Mouse (Mus musculus) ovary, postnatal 10 days (tissue): ENCODE measurements at regions not wholly inside any gene's neighbourhood (a gene's known extent, or its start where the extent isn't known, plus 50 kb on each side); places are given as distances from the start of the nearest gene placed in this dataset.

Source experiments
- DNase-seq: peaks from one replicate; pipeline ENCODE4 v3.0.0; 2022; ENCODE audit warnings: low spot score

DNA sequence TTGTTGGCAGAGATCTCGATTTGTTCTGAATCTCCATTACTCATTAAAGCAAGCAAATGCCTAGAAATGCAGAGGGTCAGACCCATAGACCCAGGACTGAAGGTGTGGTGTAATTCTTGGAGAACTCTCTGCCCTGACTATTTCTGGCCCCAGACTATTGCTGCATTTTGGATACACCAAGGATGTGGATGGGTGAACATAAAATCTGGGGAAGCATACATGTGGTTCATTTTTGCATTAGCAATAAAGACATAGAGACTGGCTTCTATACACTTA lies 303.0 kb downstream of the Meis1 start:
- DNase-seq = no peak

GRCm38 (mm10) chr11:18715050-18715850 lies 303.5 kb downstream of the Meis1 start:
- DNase-seq = no peak

- no peak for DNase-seq
These were observed 304.4 kb downstream of the Meis1 start for GRCm38 (mm10) chr11:18714400-18714799.

- no peak for DNase-seq
These were observed 306.1 kb downstream of the Meis1 start for GRCm38 (mm10) chr11:18712642-18713053.

- no peak for DNase-seq
These were observed 309.2 kb downstream of the Meis1 start for GRCm38 (mm10) chr11:18709628-18710027.

GRCm38 (mm10) chr11:18681593-18681992 lies 337.2 kb downstream of the Meis1 start:
- no peak for DNase-seq

DNA sequence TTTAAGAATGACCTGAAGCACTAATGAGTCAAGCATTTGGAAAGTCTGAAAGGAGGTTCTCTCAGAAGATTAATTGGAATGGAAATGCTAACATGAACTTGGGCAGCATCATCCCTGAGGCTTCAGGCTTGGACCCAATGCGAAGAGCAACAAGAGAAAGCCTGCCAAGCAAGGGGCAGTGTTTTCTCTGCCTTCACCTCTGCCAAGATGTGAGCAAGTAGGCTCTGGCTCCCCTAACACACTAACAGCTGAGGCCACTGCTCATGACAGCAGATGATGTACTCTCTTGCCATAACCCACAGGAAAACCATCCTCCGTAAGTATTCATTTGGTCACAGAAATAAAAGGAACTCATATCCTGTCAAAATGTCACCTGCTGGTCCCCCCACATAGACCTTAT lies 341.9 kb downstream of the Meis1 start:
- DNase-seq = no peak

- no peak for DNase-seq
These were observed 347.8 kb downstream of the Meis1 start for GRCm38 (mm10) chr11:18670967-18671366.

DNA sequence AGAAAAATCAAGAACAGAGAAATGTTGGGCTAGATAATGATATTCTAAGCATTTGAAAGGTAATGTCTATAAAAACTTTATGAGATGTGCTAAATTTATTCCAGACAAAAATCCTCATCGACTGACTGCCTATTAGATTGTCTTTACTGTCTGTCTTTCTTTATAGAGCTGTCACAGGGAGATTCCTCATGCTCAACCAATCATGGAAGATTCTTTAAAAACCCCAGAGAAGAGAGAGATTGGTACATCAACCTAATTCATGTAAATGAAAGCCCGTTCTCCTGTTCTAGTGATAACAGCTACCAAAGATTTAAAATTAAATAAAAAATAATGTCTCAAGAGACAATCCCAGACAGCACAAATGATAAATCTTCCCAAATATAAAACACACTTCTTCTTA lies 349.5 kb downstream of the Meis1 start:
- DNase-seq = no peak

GRCm38 (mm10) chr11:18656358-18656757 lies 362.4 kb downstream of the Meis1 start:
- no peak for DNase-seq

- DNase-seq = no peak
These were observed 386.6 kb downstream of the Meis1 start for GRCm38 (mm10) chr11:18631975-18632773.

- DNase-seq = no peak
These were observed 387.2 kb downstream of the Meis1 start for GRCm38 (mm10) chr11:18631570-18631969.

DNA sequence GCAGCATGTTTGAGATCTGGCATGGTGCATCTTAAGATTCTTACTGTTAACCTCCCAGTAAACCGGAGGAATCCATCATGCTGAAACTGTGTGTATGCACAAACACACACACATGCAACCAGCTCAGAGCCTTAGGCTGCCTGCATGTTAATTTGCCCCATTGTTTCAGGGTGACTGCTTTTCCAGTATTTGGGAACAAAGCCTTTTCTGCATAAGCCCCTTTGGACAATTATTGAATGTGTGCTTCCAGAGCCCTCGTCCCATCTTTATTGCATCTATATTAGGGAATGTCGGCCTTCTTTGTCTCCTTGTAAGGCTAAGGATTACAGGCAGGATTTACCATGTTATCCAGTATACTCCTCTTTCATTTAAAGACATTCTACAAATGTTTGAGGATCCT lies 397.0 kb downstream of the Meis1 start:
- DNase-seq = no peak

GRCm38 (mm10) chr11:18604836-18605235 lies 413.9 kb downstream of the Meis1 start:
- no peak for DNase-seq

DNA sequence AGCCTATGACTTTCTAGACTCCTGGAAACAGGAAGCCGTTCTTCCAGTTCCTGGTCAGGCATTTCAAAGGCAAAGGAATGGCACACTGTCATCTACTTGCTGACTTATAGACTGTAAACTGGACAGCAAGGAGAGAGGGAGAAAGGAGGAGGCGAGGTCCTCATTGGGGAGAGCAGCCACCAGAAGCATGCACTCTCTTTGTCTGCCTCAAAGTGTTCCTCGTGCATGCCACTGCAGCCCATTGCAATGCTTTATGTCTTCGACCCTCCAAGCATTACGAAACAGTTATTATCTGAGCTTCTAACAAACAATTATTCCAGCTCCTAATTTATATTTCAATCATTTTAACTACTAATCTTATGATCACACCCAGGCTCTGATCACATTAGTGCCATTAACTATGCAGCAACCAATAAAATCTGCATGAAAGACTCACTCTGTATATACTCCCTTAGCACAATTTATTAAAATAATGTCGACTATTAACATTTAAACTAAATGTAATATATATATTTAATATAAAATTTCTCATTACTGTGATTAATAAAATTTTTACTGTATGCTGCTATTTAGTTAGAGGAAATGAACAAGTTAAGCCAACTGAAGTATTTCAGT lies 417.1 kb downstream of the Meis1 start:
- no peak for DNase-seq

DNA sequence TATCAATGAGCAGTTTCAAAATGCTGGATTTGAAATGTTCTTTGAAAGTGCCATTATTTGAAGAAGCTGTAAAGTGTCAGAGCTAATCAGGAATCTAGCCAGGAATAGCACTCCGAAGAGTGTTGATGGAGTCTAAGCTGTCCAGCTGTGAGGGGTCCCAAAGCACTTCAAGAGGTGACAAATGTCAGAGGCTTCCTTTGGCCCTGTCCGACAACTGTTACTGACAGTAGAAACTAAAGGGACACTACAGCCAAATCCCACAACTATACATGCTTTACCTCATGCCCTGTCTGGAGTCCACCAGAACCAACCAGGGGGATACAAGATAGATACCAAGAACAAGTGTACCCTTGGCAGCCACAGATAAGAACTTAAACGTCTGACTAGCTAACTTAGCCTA lies 420.4 kb downstream of the Meis1 start:
- no peak for DNase-seq

- no peak for DNase-seq
These were observed 421.8 kb downstream of the Meis1 start for GRCm38 (mm10) chr11:18596996-18597395.

GRCm38 (mm10) chr11:18590487-18590886 lies 428.3 kb downstream of the Meis1 start:
- DNase-seq = no peak

DNA sequence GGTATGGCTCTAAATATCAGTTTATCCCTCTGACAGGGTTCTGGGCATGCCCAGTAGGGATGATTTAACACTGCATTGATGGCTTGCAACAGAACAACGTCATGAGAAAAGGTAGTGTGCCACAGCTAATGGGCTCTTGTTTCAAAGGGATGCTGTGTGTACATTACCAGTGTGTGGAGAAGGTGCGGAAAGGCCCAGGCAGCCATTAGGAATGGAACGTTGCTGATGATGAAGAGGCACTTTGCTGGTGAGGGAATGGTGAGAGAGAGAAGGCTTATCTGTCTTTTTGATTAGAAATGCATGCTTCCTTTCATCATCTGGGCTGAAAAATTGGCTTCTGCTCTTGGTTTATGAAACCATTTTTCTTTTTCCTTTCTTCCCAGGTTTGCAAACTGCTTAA lies 432.3 kb downstream of the Meis1 start:
- no peak for DNase-seq

DNA sequence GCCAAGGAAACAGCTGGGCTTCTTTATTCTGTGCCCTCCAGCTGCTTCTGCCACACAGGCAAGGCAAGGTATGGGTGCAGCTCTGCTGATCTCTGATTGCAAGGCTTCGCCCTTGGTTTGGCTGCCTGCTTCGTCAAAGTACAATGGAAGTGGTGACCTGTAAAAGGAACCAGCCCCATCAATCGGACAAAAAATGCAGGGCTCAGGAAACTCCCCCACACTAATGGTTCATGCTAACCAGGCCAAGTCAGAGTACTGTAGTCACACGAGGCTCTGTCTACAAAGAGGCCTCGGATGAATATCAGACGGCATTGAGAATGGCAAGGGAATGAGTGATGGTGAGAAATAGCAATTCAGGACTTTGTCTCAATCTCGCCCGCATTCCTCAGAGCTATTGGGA lies 433.8 kb downstream of the Meis1 start:
- DNase-seq = no peak

- DNase-seq = no peak
These were observed 436.0 kb downstream of the Meis1 start for GRCm38 (mm10) chr11:18582781-18583161.

- DNase-seq = no peak
These were observed 436.6 kb downstream of the Meis1 start for GRCm38 (mm10) chr11:18581997-18582780.
